8 mouse cellular contexts compared by ENCODE assay signal in genomic region chr11:9117358-9118049, GRCm38 (mm10). TPM values are rescaled to one million over a fixed set of nuclear protein-coding genes. Genes with fewer than 3 reads are reported as not detected.
DNase-seq lines count a peak whose midpoint lies in the region; ATAC-seq and TF ChIP-seq lines count a peak whose summit lies in the region.

No protein-coding gene starts in this region.

- peak overlapping the region; percentile 41 for H3K4me3 ChIP-seq in lung, embryonic 14.5 days (ENCODE audit: low read depth, low read length)

- intact Hi-C loops in left cerebral cortex, postnatal 4 days (cut with DNase I), result no loop called here
- intact Hi-C loops in left cerebral cortex, postnatal 14 days (cut with DNase I), result no loop called here

- H3K36me3 ChIP-seq in lung, embryonic 14.5 days (ENCODE audit: insufficient read depth), result no peaks in the 10 kb centered on the region

- no peaks in the 10 kb centered on the region for H3K9me3 ChIP-seq in lung, embryonic 14.5 days (ENCODE audit: low read depth, low read length)

- no peak for TF ChIP-seq CTCF in lung, embryonic 14.5 days (IDR thresholded peaks at IDR 0.05; ENCODE audit: low read depth)

- H3K27ac ChIP-seq in lung, embryonic 14.5 days (ENCODE audit: low read depth), result no peak overlapping the region; the same call in 1 of the 2 replicates

- peaks cover 48% of the 10 kb centered on the region for H3K27me3 ChIP-seq in lung, embryonic 14.5 days (ENCODE audit: insufficient read depth, low read length)

- H3K4me1 ChIP-seq in lung, embryonic 14.5 days (ENCODE audit: insufficient read depth), result peaks cover 18% of the 10 kb centered on the region; the same call in 1 of the 2 replicates

- ATAC-seq in lung, embryonic 14.5 days (ENCODE audit: insufficient read depth), result peak; percentile 84
- peak; percentile 41; the same call in 1 of the 2 replicates for ATAC-seq in neutrophil, adult 5-6 weeks (ENCODE audit: extremely low read depth, insufficient number of reproducible peaks, low FRiP score, poor library complexity, severe bottlenecking)

- H3K4me2 ChIP-seq in lung, embryonic 14.5 days, result peak overlapping the region; percentile 83

- DNase-seq in left cerebral cortex, postnatal 4 days, result peak; percentile 69
- DNase-seq in left cerebral cortex, adult 11 months (ENCODE audit: low spot score), result no peak
- peak; percentile 46 for DNase-seq in embryo, embryonic 10 days (ENCODE audit: low spot score)
- DNase-seq in heart, adult 18-20 months, result peak; percentile 73 to 83
- DNase-seq in kidney, adult 11 months, result peak; percentile 79
- DNase-seq in lung, embryonic 14.5 days, result peak; percentile 60
- no peak for DNase-seq in left cerebral cortex, postnatal 14 days (ENCODE audit: low spot score in 2 of 2)

- no peak overlapping the region; the same call in 1 of the 2 replicates for H3K9ac ChIP-seq in lung, embryonic 14.5 days

- WGBS in lung, embryonic 14.5 days, result 6% methylated on average over 13 of the region's 13 CpGs

RNA-seq across cellular contexts. Expression of gene Upp1, which starts 0.4 kb away (rescaled TPM):
- 1 to 10 TPM in 1 of 2 experiments, under 1 TPM in 1; 0.78 to 1.9 TPM for total RNA-seq in left cerebral cortex, postnatal 4 days (2021)
- 1 to 10 TPM; 4.2 to 6.8 TPM for total RNA-seq in heart, adult 18-20 months (2021)
- polyA plus RNA-seq in lung, embryonic 14.5 days (2014; fragmentation: Nextera tagmentation; extraction: Ambion mirVana), result 10.9 and 11.7 TPM in 2 replicates
- total RNA-seq in neutrophil, adult 5-6 weeks (2017), result 14.4 and 24.2 TPM in 2 replicates
- total RNA-seq in left cerebral cortex, postnatal 14 days (2021), result 1 to 10 TPM; 1.2 to 1.9 TPM

Comparison
In these comparisons a context has a peak if more than half of its experiments do, and no peak if none do; other contexts are left out.
1. DNase-seq: peak in left cerebral cortex, postnatal 4 days (single experiment), embryo, embryonic 10 days (single experiment), heart, adult 18-20 months (2 of 2), kidney, adult 11 months (single experiment) and lung, embryonic 14.5 days (single experiment); none in left cerebral cortex, adult 11 months (single experiment) and left cerebral cortex, postnatal 14 days (0 of 2).